Mouse (Mus musculus) CH12.LX (cell line): ENCODE results near the gene Rab13. TPM values are rescaled to one million over a fixed set of nuclear protein-coding genes. Genes with fewer than 3 reads are reported as not detected.

Experiments
- DNase-seq: peaks from one replicate; pipeline ENCODE4 v3.0.0-alpha.2; 2013; ENCODE audit errors: extremely low read depth
- H3K27ac ChIP-seq: 2 replicates; pipeline ENCODE4 v1.5.1; 2012; ENCODE audit warnings: low read depth, mild to moderate bottlenecking, control low read depth, moderate library complexity; ENCODE audit not compliant: insufficient read depth
- H3K27me3 ChIP-seq: replicated peaks from 2 replicates; pipeline ENCODE3; 2012; ENCODE audit warnings: inconsistent platforms
- H3K36me3 ChIP-seq, 2 experiments: replicated peaks in 1 of 2; 2 replicates each; pipeline versions ENCODE3 to v1.6.1; 2012; ENCODE audit warnings: inconsistent platforms in 1 of 2, low read length in 1 of 2, mild to moderate bottlenecking in 1 of 2, mixed read lengths in 1 of 2, moderate library complexity in 1 of 2; ENCODE audit not compliant: control insufficient read depth in 1 of 2, insufficient read depth in 1 of 2
- H3K4me1 ChIP-seq, 2 experiments: 2 replicates each; pipeline ENCODE4 v1.6.1; 2012; ENCODE audit warnings: inconsistent platforms in 1 of 2, moderate library complexity in 1 of 2; ENCODE audit not compliant: insufficient read depth in 2 of 2, control insufficient read depth in 1 of 2
- H3K4me2 ChIP-seq: 2 replicates; pipeline ENCODE4 v1.6.1; 2012; ENCODE audit warnings: low read depth, mild to moderate bottlenecking, control low read depth; ENCODE audit not compliant: poor library complexity, insufficient read depth, severe bottlenecking
- H3K4me3 ChIP-seq, 3 experiments: fragments of 150-350 bp in 1 of 3; sonication (generic) in 1 of 3; replicated peaks in 1 of 3; 2 replicates each; pipeline versions ENCODE3 to v1.5.1; 2011 to 2012; ENCODE audit warnings: low read depth in 2 of 3, low read length in 2 of 3, mild to moderate bottlenecking in 2 of 3, moderate library complexity in 2 of 3, control low read depth in 1 of 3, improper control_type of control experiment in 1 of 3, inconsistent platforms in 1 of 3, mixed read lengths in 1 of 3; ENCODE audit not compliant: poor library complexity in 1 of 3
- H3K79me2 ChIP-seq: replicated peaks from 2 replicates; pipeline ENCODE4 v1.6.1; 2012; ENCODE audit warnings: mild to moderate bottlenecking, moderate library complexity; ENCODE audit not compliant: control insufficient read depth, poor library complexity, insufficient read depth, severe bottlenecking; ENCODE audit errors: extremely low read depth
- H3K9ac ChIP-seq: 2 replicates; pipeline ENCODE4 v1.6.1; 2012; ENCODE audit warnings: low read depth, mild to moderate bottlenecking, control low read depth, moderate library complexity; ENCODE audit not compliant: insufficient read depth
- H3K9me3 ChIP-seq: replicated peaks from 2 replicates; pipeline ENCODE3; 2012; ENCODE audit warnings: low read length, inconsistent platforms, mixed read lengths
- BHLHE40 ChIP-seq: IDR thresholded peaks from 2 replicates; pipeline ENCODE4 v1.6.1; 2011; ENCODE audit warnings: mild to moderate bottlenecking, low read depth, low read length, improper control_type of control experiment
- CHD1 ChIP-seq: IDR thresholded peaks from 2 replicates; pipeline ENCODE4 v1.6.1; 2012; ENCODE audit warnings: low read depth, low read length, improper control_type of control experiment, inconsistent platforms
- CHD2 ChIP-seq: IDR thresholded peaks from 2 replicates; pipeline ENCODE4 v1.6.1; 2011; ENCODE audit warnings: low read length, improper control_type of control experiment
- EP300 ChIP-seq: IDR thresholded peaks from 2 replicates; pipeline ENCODE4 v1.6.1; 2011; ENCODE audit warnings: low read length, improper control_type of control experiment
- ETS1 ChIP-seq: conservative IDR thresholded peaks from 2 replicates; pipeline ENCODE4 v1.6.1; 2012; ENCODE audit warnings: low read depth, mild to moderate bottlenecking, inconsistent platforms, low read length, improper control_type of control experiment, moderate library complexity
- IRF4 ChIP-seq: IDR thresholded peaks from 2 replicates; pipeline ENCODE4 v1.6.1; 2014; ENCODE audit warnings: low read depth, mild to moderate bottlenecking, inconsistent platforms, low read length, improper control_type of control experiment
- JUN ChIP-seq: IDR thresholded peaks from 2 replicates; pipeline ENCODE4 v1.6.1; 2011; ENCODE audit warnings: low read depth, mild to moderate bottlenecking, low read length, improper control_type of control experiment, moderate library complexity; ENCODE audit not compliant: insufficient read depth
- KAT2A ChIP-seq: IDR thresholded peaks from 2 replicates; pipeline ENCODE4 v1.6.1; 2012; ENCODE audit warnings: low read length, improper control_type of control experiment, inconsistent platforms; ENCODE audit not compliant: insufficient replicate concordance
- MAX ChIP-seq: IDR thresholded peaks from 2 replicates; pipeline ENCODE4 v1.6.1; 2011; ENCODE audit warnings: low read length, improper control_type of control experiment
- MEF2A ChIP-seq: IDR thresholded peaks from 2 replicates; pipeline ENCODE4 v1.6.1; 2014; ENCODE audit warnings: low read depth, mild to moderate bottlenecking, inconsistent platforms, low read length, improper control_type of control experiment, borderline replicate concordance
- NELFE ChIP-seq: IDR thresholded peaks from 2 replicates; pipeline ENCODE4 v1.6.1; 2011; ENCODE audit warnings: low read depth, low read length, improper control_type of control experiment
- NRF1 ChIP-seq: IDR thresholded peaks from 2 replicates; pipeline ENCODE4 v1.6.1; 2014; ENCODE audit warnings: low read depth, mild to moderate bottlenecking, inconsistent platforms, low read length, improper control_type of control experiment, moderate library complexity
- PAX5 ChIP-seq: IDR thresholded peaks from 2 replicates; pipeline ENCODE4 v1.6.1; 2012; ENCODE audit warnings: low read length, inconsistent platforms, mixed read lengths
- POLR2A ChIP-seq: IDR thresholded peaks from 2 replicates; pipeline ENCODE4 v1.6.1; 2011; ENCODE audit warnings: low read depth, mild to moderate bottlenecking, improper control_type of control experiment, low read length
- POLR2AphosphoS2 ChIP-seq: IDR thresholded peaks from 2 replicates; pipeline ENCODE4 v1.6.1; 2011; ENCODE audit warnings: low read depth, low read length, improper control_type of control experiment
- RCOR1 ChIP-seq: conservative IDR thresholded peaks from 2 replicates; pipeline ENCODE4 v1.6.1; 2012; ENCODE audit warnings: low read depth, mild to moderate bottlenecking, inconsistent platforms, low read length, improper control_type of control experiment
- SIN3A ChIP-seq: IDR thresholded peaks from 2 replicates; pipeline ENCODE4 v1.6.1; 2012; ENCODE audit warnings: low read length, improper control_type of control experiment, inconsistent platforms
- SMC3 ChIP-seq: IDR thresholded peaks from 2 replicates; pipeline ENCODE4 v1.6.1; 2011; ENCODE audit warnings: low read depth, low read length, improper control_type of control experiment
- TCF12 ChIP-seq: IDR thresholded peaks from 2 replicates; pipeline ENCODE4 v1.6.1; 2014; ENCODE audit warnings: low read depth, mild to moderate bottlenecking, inconsistent platforms, low read length, improper control_type of control experiment
- UBTF ChIP-seq: IDR thresholded peaks from 2 replicates; pipeline ENCODE4 v1.6.1; 2012; ENCODE audit warnings: low read depth, mild to moderate bottlenecking, inconsistent platforms, low read length, improper control_type of control experiment, moderate library complexity
- USF1 ChIP-seq: IDR thresholded peaks from 2 replicates; pipeline ENCODE4 v1.6.1; 2014; ENCODE audit warnings: low read depth, mild to moderate bottlenecking, inconsistent platforms, low read length, improper control_type of control experiment
- ZC3H11A ChIP-seq: IDR thresholded peaks from 2 replicates; pipeline ENCODE4 v1.6.1; 2012; ENCODE audit warnings: low read depth, mild to moderate bottlenecking, inconsistent platforms, low read length, improper control_type of control experiment
- ZKSCAN1 ChIP-seq: IDR thresholded peaks from 2 replicates; pipeline ENCODE4 v1.6.1; 2012; ENCODE audit warnings: low read depth, inconsistent platforms, low read length, improper control_type of control experiment, borderline replicate concordance
- ZNF384 ChIP-seq: IDR thresholded peaks from 2 replicates; pipeline ENCODE4 v1.6.1; 2012; ENCODE audit warnings: low read depth, low read length, improper control_type of control experiment, inconsistent platforms
- dilution Hi-C: fragments of 300-500 bp; cut with MboI; formaldehyde crosslinking; loops from 2 replicates; pipeline ENCODE4 v1.14.3; 2020; ENCODE audit warnings: low sequenced_read_pairs; ENCODE audit not compliant: extremely low pct_unique_long_range_greater_than_20kb, extremely low pct_ligation_motif_present
- in situ Hi-C: fragments of 300-500 bp; cut with MboI; formaldehyde crosslinking; loops from 3 replicates; pipeline ENCODE4 v1.14.3; 2019; ENCODE audit warnings: low sequenced_read_pairs, low pct_ligation_motif_present, low pct_unique_long_range_greater_than_20kb, mixed read lengths
- polyA plus RNA-seq: library from polyadenylated mRNA; unstranded; fragments of >175 nt; gene quantifications from 2 replicates; pipeline ENCODE4 v1.2.1, GENCODE M21; 2012; ENCODE audit warnings: low read depth; ENCODE audit not compliant: insufficient read length
- total RNA-seq, 2 experiments: library from RNA; depleted of rRNA; stranded (reverse); fragments of 300-350 nt in 1 of 2; fragments of >200 nt in 1 of 2; gene quantifications; 2 replicates each; pipeline ENCODE4 v1.2.3; 2012 to 2014

Gene Rab13
- total and polyA plus RNA-seq, 3 experiments = 0.63 to 3.3 TPM; not detected in 1

GRCm38 (mm10) chr3:90179566-90179965 is 33.9 kb upstream of the Rab13 start:
- Histone ChIP-seq H3K9me3 (no peaks in the 10 kb centered on the region), H3K4me1 (no peaks in the 10 kb centered on the region), H3K4me2 (no peak overlapping the region), H3K4me3 (no peak overlapping the region), H3K27ac (no peak overlapping the region), H3K9ac (no peak overlapping the region), H3K79me2 (no peaks in the 10 kb centered on the region), H3K27me3 (no peaks in the 10 kb centered on the region), H3K36me3 (no peaks in the 10 kb centered on the region)
- no peak for TF ChIP-seq USF1
- no peak for TF ChIP-seq CHD2
- TF ChIP-seq IRF4 = no peak
- no peak for TF ChIP-seq MEF2A
- no peak for TF ChIP-seq POLR2A
- no peak for TF ChIP-seq SMC3
- no peak for TF ChIP-seq NRF1
- TF ChIP-seq ETS1 = no peak
- TF ChIP-seq SIN3A = no peak
- no peak for TF ChIP-seq NELFE
- no peak for TF ChIP-seq JUN
- no peak for TF ChIP-seq CHD1
- TF ChIP-seq ZNF384 = no peak
- TF ChIP-seq POLR2AphosphoS2 = no peak
- no peak for DNase-seq
- in situ Hi-C loops (no loop called here), dilution Hi-C loops (no loop called here)

- Histone ChIP-seq H3K27ac (no peak overlapping the region), H3K9ac (no peak overlapping the region), H3K9me3 (no peaks in the 10 kb centered on the region), H3K4me1 (peaks cover 0 to 7% of the 10 kb centered on the region in 2 experiments; a peak in 2 of 4 replicates), H3K4me2 (no peak overlapping the region), H3K27me3 (no peaks in the 10 kb centered on the region), H3K36me3 (no peaks in the 10 kb centered on the region), H3K79me2 (no peaks in the 10 kb centered on the region), H3K4me3 (no peak overlapping the region)
- no peak for DNase-seq
- TF ChIP-seq BHLHE40 (no peak), MAX (no peak), MEF2A (no peak), CHD2 (no peak), TCF12 (no peak), RCOR1 (no peak), UBTF (no peak), CHD1 (no peak), ZKSCAN1 (no peak), ZC3H11A (no peak), PAX5 (no peak), NELFE (no peak), ZNF384 (no peak), KAT2A (no peak), EP300 (no peak), JUN (no peak)
- dilution Hi-C loops = no loop called here
- in situ Hi-C loops = no loop called here
These were observed 29.9 kb upstream of the Rab13 start for GRCm38 (mm10) chr3:90183581-90183980.
